Mouse (Mus musculus): ENCODE results near the gene Krt13. TPM values are rescaled to one million over a fixed set of nuclear protein-coding genes. Genes with fewer than 3 reads are reported as not detected.

Gene Krt13
- polyA plus RNA-seq, 1 experiment from 2014 or later, result not detected

- ATAC-seq (ENCODE audit: insufficient number of reproducible peaks, insufficient read depth, low FRiP score, low read depth), result no peak
- peaks cover 16 to 26% of the 10 kb centered on the region in 2 experiments for H3K4me1 ChIP-seq (ENCODE audit: control insufficient read depth in 2 of 2, insufficient read depth in 2 of 2, low read length in 2 of 2)
- no peaks in the 10 kb centered on the region for H3K9me3 ChIP-seq (ENCODE audit: control insufficient read depth, low read length)
- H3K36me3 ChIP-seq (ENCODE audit: control insufficient read depth, insufficient read depth, low read length), result no peaks in the 10 kb centered on the region
- 44% methylated on average over 9 of the region's 9 CpGs for WGBS
- H3K27ac ChIP-seq (replicated peaks in 1 of 2; ENCODE audit: control insufficient read depth in 1 of 2, insufficient read depth in 1 of 2, low read depth in 2 of 2, low read length in 2 of 2), result no peak within 1 kb of the TSS
- no peak within 1 kb of the TSS for H3K4me2 ChIP-seq (ENCODE audit: low read length)
- H3K9ac ChIP-seq (ENCODE audit: low read length), result no peak within 1 kb of the TSS
- no peaks in the 10 kb centered on the region; the same call in 1 of the 2 replicates for H3K27me3 ChIP-seq (ENCODE audit: control insufficient read depth, insufficient read depth, low read length)
- H3K4me3 ChIP-seq (ENCODE audit: control insufficient read depth in 1 of 2, insufficient read depth in 1 of 2, low read depth in 1 of 2, low read length in 2 of 2), result no peak within 1 kb of the TSS
Observed at GRCm38 (mm10) chr11:100148615-100149330, 27.4 kb upstream of the Krt13 start, which contains the start of gene Krt19. Krt19 (minus strand) TSS chr11:100148665.

GRCm38 (mm10) chr11:100147566-100148353, 26.4 kb upstream of the Krt13 start:
- no peaks in the 10 kb centered on the region for H3K9me3 ChIP-seq (ENCODE audit: control insufficient read depth, low read length)
- H3K27ac ChIP-seq (replicated peaks in 1 of 2; ENCODE audit: control insufficient read depth in 1 of 2, insufficient read depth in 1 of 2, low read depth in 2 of 2, low read length in 2 of 2), result no peak overlapping the region
- no peaks in the 10 kb centered on the region; the same call in 1 of the 2 replicates for H3K27me3 ChIP-seq (ENCODE audit: control insufficient read depth, insufficient read depth, low read length)
- H3K36me3 ChIP-seq (ENCODE audit: control insufficient read depth, insufficient read depth, low read length), result no peaks in the 10 kb centered on the region
- no peak for ATAC-seq (ENCODE audit: insufficient number of reproducible peaks, insufficient read depth, low FRiP score, low read depth)
- no peak overlapping the region for H3K9ac ChIP-seq (ENCODE audit: low read length)
- no peak overlapping the region for H3K4me2 ChIP-seq (ENCODE audit: low read length)
- H3K4me3 ChIP-seq (ENCODE audit: control insufficient read depth in 1 of 2, insufficient read depth in 1 of 2, low read depth in 1 of 2, low read length in 2 of 2), result no peak overlapping the region
- 43% methylated on average over 5 of the region's 5 CpGs for WGBS
- H3K4me1 ChIP-seq (ENCODE audit: control insufficient read depth in 2 of 2, insufficient read depth in 2 of 2, low read length in 2 of 2), result peaks cover 16 to 22% of the 10 kb centered on the region in 2 experiments

- peak overlapping the region; percentile 85 for H3K4me2 ChIP-seq (ENCODE audit: low read length)
- no peaks in the 10 kb centered on the region for H3K36me3 ChIP-seq (ENCODE audit: control insufficient read depth, insufficient read depth, low read length)
- no peaks in the 10 kb centered on the region; the same call in 1 of the 2 replicates for H3K27me3 ChIP-seq (ENCODE audit: control insufficient read depth, insufficient read depth, low read length)
- H3K4me3 ChIP-seq (ENCODE audit: control insufficient read depth in 1 of 2, insufficient read depth in 1 of 2, low read depth in 1 of 2, low read length in 2 of 2), result peak overlapping the region; percentile 42 to 67
- WGBS, result 1% methylated on average over 13 of the region's 13 CpGs
- H3K27ac ChIP-seq (replicated peaks in 1 of 2; ENCODE audit: control insufficient read depth in 1 of 2, insufficient read depth in 1 of 2, low read depth in 2 of 2, low read length in 2 of 2), result peak overlapping the region; percentile 30 to 44; a peak in 3 of 4 replicates
- ATAC-seq (ENCODE audit: insufficient number of reproducible peaks, insufficient read depth, low FRiP score, low read depth), result peak; percentile 25; the same call in 1 of the 2 replicates
- H3K9ac ChIP-seq (ENCODE audit: low read length), result peak overlapping the region; percentile 65
- H3K4me1 ChIP-seq (ENCODE audit: control insufficient read depth in 2 of 2, insufficient read depth in 2 of 2, low read length in 2 of 2), result peaks cover 16 to 22% of the 10 kb centered on the region in 2 experiments
- no peaks in the 10 kb centered on the region for H3K9me3 ChIP-seq (ENCODE audit: control insufficient read depth, low read length)
Observed at GRCm38 (mm10) chr11:100145858-100146560, 24.6 kb upstream of the Krt13 start.

GRCm38 (mm10) chr11:100145104-100145503, 23.7 kb upstream of the Krt13 start:
- peaks cover 16 to 22% of the 10 kb centered on the region in 2 experiments for H3K4me1 ChIP-seq (ENCODE audit: control insufficient read depth in 2 of 2, insufficient read depth in 2 of 2, low read length in 2 of 2)
- H3K27me3 ChIP-seq (ENCODE audit: control insufficient read depth, insufficient read depth, low read length), result no peaks in the 10 kb centered on the region; the same call in 1 of the 2 replicates
- H3K4me2 ChIP-seq (ENCODE audit: low read length), result peak overlapping the region; percentile 85
- peak overlapping the region; percentile 42 to 67 for H3K4me3 ChIP-seq (ENCODE audit: control insufficient read depth in 1 of 2, insufficient read depth in 1 of 2, low read depth in 1 of 2, low read length in 2 of 2)
- ATAC-seq (ENCODE audit: insufficient number of reproducible peaks, insufficient read depth, low FRiP score, low read depth), result no peak
- WGBS, result 1% methylated on average over 20 of the region's 20 CpGs
- peak overlapping the region; percentile 65 for H3K9ac ChIP-seq (ENCODE audit: low read length)
- no peaks in the 10 kb centered on the region for H3K9me3 ChIP-seq (ENCODE audit: control insufficient read depth, low read length)
- H3K27ac ChIP-seq (replicated peaks in 1 of 2; ENCODE audit: control insufficient read depth in 1 of 2, insufficient read depth in 1 of 2, low read depth in 2 of 2, low read length in 2 of 2), result peak overlapping the region; percentile 32 to 38; a peak in 2 of 4 replicates
- peaks cover 5% of the 10 kb centered on the region; the same call in 1 of the 2 replicates for H3K36me3 ChIP-seq (ENCODE audit: control insufficient read depth, insufficient read depth, low read length)

GRCm38 (mm10) chr11:100140966-100141365, 19.6 kb upstream of the Krt13 start:
- Histone ChIP-seq H3K27me3 (ENCODE audit: control insufficient read depth, insufficient read depth, low read length) (no peaks in the 10 kb centered on the region; the same call in 1 of the 2 replicates), H3K36me3 (ENCODE audit: control insufficient read depth, insufficient read depth, low read length) (peaks cover 5% of the 10 kb centered on the region; the same call in 1 of the 2 replicates), H3K4me2 (ENCODE audit: low read length) (no peak overlapping the region), H3K4me1 (ENCODE audit: control insufficient read depth in 2 of 2, insufficient read depth in 2 of 2, low read length in 2 of 2) (peaks cover 4 to 5% of the 10 kb centered on the region in 2 experiments; a peak in 1 of 4 replicates), H3K4me3 (ENCODE audit: control insufficient read depth in 1 of 2, insufficient read depth in 1 of 2, low read depth in 1 of 2, low read length in 2 of 2) (no peak overlapping the region), H3K9ac (ENCODE audit: low read length) (no peak overlapping the region), H3K27ac (replicated peaks in 1 of 2; ENCODE audit: control insufficient read depth in 1 of 2, insufficient read depth in 1 of 2, low read depth in 2 of 2, low read length in 2 of 2) (no peak overlapping the region), H3K9me3 (ENCODE audit: control insufficient read depth, low read length) (no peaks in the 10 kb centered on the region)
- no peak for ATAC-seq (ENCODE audit: insufficient number of reproducible peaks, insufficient read depth, low FRiP score, low read depth)
- WGBS, result 80% methylated on average over 21 of the region's 21 CpGs

- Histone ChIP-seq H3K9me3 (ENCODE audit: control insufficient read depth, low read length) (no peaks in the 10 kb centered on the region), H3K9ac (ENCODE audit: low read length) (no peak overlapping the region), H3K4me3 (ENCODE audit: control insufficient read depth in 1 of 2, insufficient read depth in 1 of 2, low read depth in 1 of 2, low read length in 2 of 2) (no peak overlapping the region), H3K4me2 (ENCODE audit: low read length) (no peak overlapping the region), H3K4me1 (ENCODE audit: control insufficient read depth in 2 of 2, insufficient read depth in 2 of 2, low read length in 2 of 2) (no peaks in the 10 kb centered on the region; a peak in 1 of 4 replicates), H3K27me3 (ENCODE audit: control insufficient read depth, insufficient read depth, low read length) (no peaks in the 10 kb centered on the region; the same call in 1 of the 2 replicates), H3K27ac (replicated peaks in 1 of 2; ENCODE audit: control insufficient read depth in 1 of 2, insufficient read depth in 1 of 2, low read depth in 2 of 2, low read length in 2 of 2) (no peak overlapping the region), H3K36me3 (ENCODE audit: control insufficient read depth, insufficient read depth, low read length) (peaks cover 5% of the 10 kb centered on the region; the same call in 1 of the 2 replicates)
- no peak for ATAC-seq (ENCODE audit: insufficient number of reproducible peaks, insufficient read depth, low FRiP score, low read depth)
- WGBS, result 40% methylated on average over 2 of the region's 2 CpGs
Observed at GRCm38 (mm10) chr11:100139391-100139790, 18.0 kb upstream of the Krt13 start.

- Histone ChIP-seq H3K9me3 (ENCODE audit: control insufficient read depth, low read length) (no peaks in the 10 kb centered on the region), H3K27ac (replicated peaks in 1 of 2; ENCODE audit: control insufficient read depth in 1 of 2, insufficient read depth in 1 of 2, low read depth in 2 of 2, low read length in 2 of 2) (no peak overlapping the region), H3K9ac (ENCODE audit: low read length) (no peak overlapping the region), H3K27me3 (ENCODE audit: control insufficient read depth, insufficient read depth, low read length) (no peaks in the 10 kb centered on the region; the same call in 1 of the 2 replicates), H3K4me2 (ENCODE audit: low read length) (no peak overlapping the region), H3K36me3 (ENCODE audit: control insufficient read depth, insufficient read depth, low read length) (peaks cover 5% of the 10 kb centered on the region; the same call in 1 of the 2 replicates), H3K4me3 (ENCODE audit: control insufficient read depth in 1 of 2, insufficient read depth in 1 of 2, low read depth in 1 of 2, low read length in 2 of 2) (no peak overlapping the region), H3K4me1 (ENCODE audit: control insufficient read depth in 2 of 2, insufficient read depth in 2 of 2, low read length in 2 of 2) (no peaks in the 10 kb centered on the region; a peak in 1 of 4 replicates)
- 55% methylated on average over 7 of the region's 7 CpGs for WGBS
- no peak for ATAC-seq (ENCODE audit: insufficient number of reproducible peaks, insufficient read depth, low FRiP score, low read depth)
Observed at GRCm38 (mm10) chr11:100138809-100139208, 17.4 kb upstream of the Krt13 start.
